Mouse (Mus musculus) C3H10T1/2 (cell line): ENCODE data around the gene Vps29. TPM values are rescaled to one million over a fixed set of nuclear protein-coding genes. Genes with fewer than 3 reads are reported as not detected.

Source experiments
- polyA plus RNA-seq, 2 experiments: library from polyadenylated mRNA; unstranded; fragments of >200 nt; fragmentation: generic; extraction: Trizol; gene quantifications; one replicate each; pipeline ENCODE4 v1.2.1; 2012; ENCODE audit warnings: missing spikeins in 2 of 2

Gene Vps29
- 10 to 100 TPM; 52.4 to 88.6 TPM for polyA plus RNA-seq

GRCm38 (mm10) chr5:122353807-122354491, at the start of gene Vps29, which contains the start of gene Rad9b:
Gene Vps29 (plus strand): TSS chr5:122354369.
Gene Rad9b (minus strand): TSS chr5:122354233.

DNA sequence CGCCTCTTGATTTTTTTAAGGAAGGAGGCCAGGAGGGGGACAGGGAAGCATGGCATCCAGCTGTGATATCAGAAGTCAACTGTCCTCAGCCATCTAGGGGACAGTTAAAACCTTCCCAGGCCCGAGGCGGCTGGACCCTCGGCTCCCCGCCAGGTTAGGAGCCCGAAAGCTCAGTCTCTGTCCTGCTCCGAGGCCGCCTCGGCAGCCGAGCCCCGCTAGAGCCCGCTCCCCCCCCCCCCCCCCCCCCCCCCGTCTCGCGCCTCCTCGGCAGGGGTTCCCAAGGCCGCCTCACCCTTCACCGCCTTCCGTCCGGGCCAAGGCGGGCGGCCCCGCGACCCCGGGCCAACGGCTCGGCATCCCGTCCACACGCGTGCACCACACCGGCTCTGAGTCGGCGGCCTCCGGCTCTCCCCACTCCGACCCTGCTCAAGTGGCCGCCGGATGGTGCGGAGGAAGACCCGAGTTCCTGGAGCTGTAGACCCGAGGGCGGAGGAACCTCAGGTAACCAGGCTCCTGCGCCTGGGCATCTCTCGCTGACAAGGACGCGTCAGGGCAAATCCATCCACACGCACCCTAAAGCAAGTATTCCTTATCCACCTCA, 17.5 kb downstream of the Vps29 start, which contains the start of gene Gpn3:
TSS of gene Gpn3 (plus strand) at position 286 of the 601 bp plus-strand sequence.

DNA sequence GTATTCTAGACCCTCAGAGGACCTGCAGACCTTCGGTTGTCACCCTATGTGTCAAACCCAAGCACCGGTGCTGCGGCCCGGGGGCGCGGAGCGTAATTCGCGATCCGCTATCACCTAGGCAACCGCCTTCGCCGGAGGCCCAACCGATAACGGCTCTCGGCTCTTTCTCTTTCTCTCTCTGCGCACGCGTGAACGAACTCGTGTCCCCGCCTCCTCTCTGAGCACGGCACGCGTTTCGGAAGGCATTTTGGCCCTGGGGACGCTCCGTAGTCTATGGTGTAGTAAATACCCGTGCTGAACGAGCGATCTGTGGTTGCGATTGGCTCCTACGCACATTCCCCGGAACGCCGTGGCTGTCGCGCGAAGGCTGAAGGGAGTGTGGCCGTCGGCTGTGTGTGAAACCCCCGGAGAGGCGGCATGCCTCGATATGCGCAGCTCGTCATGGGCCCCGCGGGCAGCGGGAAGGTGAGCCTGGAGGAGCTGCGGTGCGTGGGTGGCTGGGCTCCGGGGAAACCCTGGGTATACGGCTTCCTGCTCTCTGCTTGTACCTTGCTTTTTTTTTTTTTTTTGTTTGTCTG, 18.1 kb downstream of the Vps29 start, which contains the start of gene Fam216a:
TSS of gene Fam216a (minus strand) at position 173 of the 578 bp plus-strand sequence.

GRCm38 (mm10) chr5:122391786-122392180, 37.6 kb downstream of the Vps29 start, which contains the start of gene Arpc3:
Gene Arpc3 (plus strand): TSS chr5:122391878.

Other genes starting within 250 kb of the Vps29 start
- gene Ccdc63, start 213.5 kb upstream of the Vps29 start, polyA plus RNA-seq: under 1 TPM in 1 of 2 experiments, not detected in 1; 0.01 TPM
- 100 to 1,000 TPM in 1 of 2 experiments, 10 to 100 TPM in 1; 86.4 to 107 TPM for gene Ppp1cc, start 196.1 kb upstream of the Vps29 start, polyA plus RNA-seq
- gene Hvcn1, start 147.6 kb upstream of the Vps29 start, polyA plus RNA-seq: 1 to 10 TPM in 1 of 2 experiments, under 1 TPM in 1; 0.13 to 1.2 TPM
- 10 to 100 TPM in 1 of 2 experiments, 1 to 10 TPM in 1; 1.5 to 10.4 TPM for gene Tctn1, start 89.9 kb upstream of the Vps29 start, polyA plus RNA-seq
- 1 to 10 TPM in 1 of 2 experiments, under 1 TPM in 1; 0.90 to 5.1 TPM for gene Pptc7, start 70.0 kb upstream of the Vps29 start, polyA plus RNA-seq
- 1 to 10 TPM in 1 of 2 experiments, under 1 TPM in 1; 0.30 to 2.7 TPM for gene Rad9b, start 136 bp upstream of the Vps29 start, polyA plus RNA-seq
- gene Gpn3, start 17.5 kb downstream of the Vps29 start, polyA plus RNA-seq: 10 to 100 TPM in 1 of 2 experiments, 1 to 10 TPM in 1; 4.6 to 18.8 TPM
- gene Fam216a, start 18.0 kb downstream of the Vps29 start, polyA plus RNA-seq: 10 to 100 TPM; 27.4 to 57.3 TPM
- 100 to 1,000 TPM; 125 to 199 TPM for gene Arpc3, start 37.5 kb downstream of the Vps29 start, polyA plus RNA-seq
- gene Anapc7, start 67.3 kb downstream of the Vps29 start, polyA plus RNA-seq: 10 to 100 TPM; 35.7 to 45.1 TPM
- 10 to 100 TPM in 1 of 2 experiments, 1 to 10 TPM in 1; 6.6 to 33.2 TPM for gene Atp2a2, start 147.9 kb downstream of the Vps29 start, polyA plus RNA-seq